Mouse (Mus musculus) ES-Bruce4 (cell line): ENCODE data around the gene Dgkb. TPM values are rescaled to one million over a fixed set of nuclear protein-coding genes. Genes with fewer than 3 reads are reported as not detected.

ENCODE experiments used
- H3K27ac ChIP-seq: 2 replicates; pipeline ENCODE4 v1.5.1; 2012; ENCODE audit warnings: low read length, inconsistent platforms; ENCODE audit not compliant: insufficient read depth
- H3K27me3 ChIP-seq: 2 replicates; pipeline ENCODE4 v1.6.1; 2012; ENCODE audit warnings: mild to moderate bottlenecking, low read length, inconsistent platforms; ENCODE audit not compliant: control insufficient read depth, poor library complexity, insufficient read depth, severe bottlenecking
- H3K36me3 ChIP-seq: 2 replicates; pipeline ENCODE4 v1.6.1; 2012; ENCODE audit warnings: inconsistent platforms, mild to moderate bottlenecking, low read length, moderate library complexity; ENCODE audit not compliant: control insufficient read depth, poor library complexity, insufficient read depth, severe bottlenecking
- H3K4me1 ChIP-seq: one replicate; pipeline ENCODE4 v1.8.1; 2011; ENCODE audit warnings: low read length; ENCODE audit not compliant: control insufficient read depth, insufficient read depth
- H3K4me3 ChIP-seq: 2 replicates; pipeline ENCODE4 v1.5.1; 2011; ENCODE audit warnings: low read depth, mild to moderate bottlenecking, low read length
- H3K9ac ChIP-seq: 2 replicates; pipeline ENCODE4 v1.6.1; 2012; ENCODE audit warnings: low read depth, mild to moderate bottlenecking, inconsistent platforms; ENCODE audit not compliant: poor library complexity, severe bottlenecking
- H3K9me3 ChIP-seq: replicated peaks from 2 replicates; pipeline ENCODE4 v1.6.1; 2012; ENCODE audit warnings: mild to moderate bottlenecking, low read length, inconsistent platforms; ENCODE audit not compliant: control insufficient read depth, poor library complexity, insufficient read depth, severe bottlenecking
- CTCF ChIP-seq: IDR thresholded peaks from one replicate; pipeline ENCODE4 v1.8.1; 2011; ENCODE audit warnings: low read depth, low read length
- EP300 ChIP-seq: IDR thresholded peaks from 2 replicates; pipeline ENCODE4 v1.6.1; 2011; ENCODE audit warnings: low read depth, low read length; ENCODE audit not compliant: insufficient read depth
- POLR2A ChIP-seq: IDR thresholded peaks from one replicate; pipeline ENCODE4 v1.8.1; 2011; ENCODE audit warnings: low read length; ENCODE audit not compliant: insufficient read depth
- polyA plus RNA-seq: library from polyadenylated mRNA; stranded (reverse); fragments of >200 nt; gene quantifications from 2 replicates; pipeline ENCODE4 v1.2.4, GENCODE M21; 2011; ENCODE audit warnings: low read depth; ENCODE audit not compliant: missing spikeins, insufficient read depth, insufficient read length

Dgkb gene
- polyA plus RNA-seq, 1 experiment: not detected

DNA sequence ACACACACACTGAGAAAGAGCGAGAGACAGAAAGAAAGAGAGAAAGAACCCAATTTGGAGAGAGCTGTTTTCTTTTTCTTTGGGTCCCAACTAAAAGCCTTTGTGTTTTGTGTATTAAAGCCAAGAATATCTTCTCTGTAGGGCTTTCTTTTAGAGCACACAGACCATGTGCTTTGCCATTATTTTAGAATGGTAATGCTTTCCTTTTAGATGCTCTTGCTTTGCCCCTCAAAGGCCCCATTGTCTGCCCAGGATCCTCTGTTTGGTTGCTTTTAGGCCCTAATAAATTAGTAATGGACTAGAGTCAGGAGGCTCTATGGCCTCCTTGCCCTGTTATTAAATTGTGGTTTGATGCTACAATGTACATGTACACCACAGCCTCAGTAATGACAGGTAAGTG lies 690.7 kb downstream of the Dgkb start:
- Histone ChIP-seq H3K36me3 (no peaks in the 10 kb centered on the region), H3K4me3 (no peak overlapping the region), H3K4me1 (no peaks in the 10 kb centered on the region), H3K27ac (no peak overlapping the region), H3K9ac (no peak overlapping the region), H3K9me3 (no peaks in the 10 kb centered on the region), H3K27me3 (no peaks in the 10 kb centered on the region)
- TF ChIP-seq EP300: no peak
- TF ChIP-seq POLR2A: no peak
- TF ChIP-seq CTCF: no peak

GRCm38 (mm10) chr12:38545431-38545830 lies 727.9 kb downstream of the Dgkb start:
- no peaks in the 10 kb centered on the region for H3K9me3 ChIP-seq
- no peaks in the 10 kb centered on the region for H3K4me1 ChIP-seq
- TF ChIP-seq POLR2A (no peak), CTCF (no peak), EP300 (no peak)
- no peak overlapping the region for H3K27ac ChIP-seq
- H3K9ac ChIP-seq: no peak overlapping the region
- no peak overlapping the region for H3K4me3 ChIP-seq
- no peaks in the 10 kb centered on the region for H3K27me3 ChIP-seq
- no peaks in the 10 kb centered on the region for H3K36me3 ChIP-seq

DNA sequence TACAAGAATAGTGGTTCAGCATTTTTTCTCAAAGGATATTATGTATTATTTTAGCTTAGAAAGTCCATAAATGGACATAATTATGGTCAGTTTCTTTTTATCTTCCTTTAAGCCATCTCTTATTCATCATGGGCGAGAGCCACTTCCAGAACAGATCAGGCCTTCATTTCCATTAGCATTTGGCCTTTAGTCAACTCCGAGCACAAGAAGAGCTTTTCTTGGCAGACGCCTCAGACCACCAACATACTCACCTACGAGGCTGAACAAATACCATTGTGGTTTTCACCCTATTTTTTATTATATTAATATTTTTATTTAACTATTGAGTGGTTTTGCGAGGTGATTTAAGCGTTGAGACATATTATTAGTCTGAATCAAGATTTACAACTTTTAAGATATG lies 759.6 kb downstream of the Dgkb start:
- H3K9me3 ChIP-seq: no peaks in the 10 kb centered on the region
- no peak for TF ChIP-seq CTCF
- no peak for TF ChIP-seq EP300
- TF ChIP-seq POLR2A: no peak
- no peaks in the 10 kb centered on the region for H3K36me3 ChIP-seq
- no peak overlapping the region for H3K27ac ChIP-seq
- no peaks in the 10 kb centered on the region for H3K4me1 ChIP-seq
- no peak overlapping the region for H3K4me3 ChIP-seq
- H3K27me3 ChIP-seq: peaks cover 1% of the 10 kb centered on the region; the same call in 1 of the 2 replicates
- no peak overlapping the region for H3K9ac ChIP-seq

GRCm38 (mm10) chr12:38579191-38579817 lies 761.8 kb downstream of the Dgkb start:
- no peaks in the 10 kb centered on the region for H3K4me1 ChIP-seq
- H3K27me3 ChIP-seq: peaks cover 1% of the 10 kb centered on the region; the same call in 1 of the 2 replicates
- H3K27ac ChIP-seq: no peak overlapping the region
- no peaks in the 10 kb centered on the region for H3K9me3 ChIP-seq
- no peak overlapping the region for H3K4me3 ChIP-seq
- TF ChIP-seq EP300: no peak
- TF ChIP-seq POLR2A: no peak
- TF ChIP-seq CTCF: no peak
- no peak overlapping the region for H3K9ac ChIP-seq
- no peaks in the 10 kb centered on the region for H3K36me3 ChIP-seq

GRCm38 (mm10) chr12:38586368-38586865 lies 768.9 kb downstream of the Dgkb start:
- no peaks in the 10 kb centered on the region for H3K4me1 ChIP-seq
- H3K36me3 ChIP-seq: no peaks in the 10 kb centered on the region
- H3K27ac ChIP-seq: no peak overlapping the region
- H3K4me3 ChIP-seq: no peak overlapping the region
- no peak overlapping the region for H3K9ac ChIP-seq
- H3K27me3 ChIP-seq: no peaks in the 10 kb centered on the region
- H3K9me3 ChIP-seq: no peaks in the 10 kb centered on the region
- TF ChIP-seq POLR2A: no peak
- TF ChIP-seq CTCF: no peak
- no peak for TF ChIP-seq EP300

- no peak overlapping the region for H3K27ac ChIP-seq
- no peak overlapping the region for H3K9ac ChIP-seq
- no peak for TF ChIP-seq CTCF
- TF ChIP-seq EP300: no peak
- no peak for TF ChIP-seq POLR2A
- no peaks in the 10 kb centered on the region for H3K9me3 ChIP-seq
- no peaks in the 10 kb centered on the region for H3K27me3 ChIP-seq
- H3K4me1 ChIP-seq: no peaks in the 10 kb centered on the region
- no peak overlapping the region for H3K4me3 ChIP-seq
- H3K36me3 ChIP-seq: no peaks in the 10 kb centered on the region
These were observed 772.4 kb downstream of the Dgkb start for GRCm38 (mm10) chr12:38589951-38590350.
